Mouse (Mus musculus): ENCODE measurements around the gene Sec22c.

Sec22c gene

GRCm38 (mm10) chr9:121694736-121695135 lies 10.6 kb downstream of the Sec22c start:
- DNase-seq (ENCODE audit: low spot score) = no peak

DNA sequence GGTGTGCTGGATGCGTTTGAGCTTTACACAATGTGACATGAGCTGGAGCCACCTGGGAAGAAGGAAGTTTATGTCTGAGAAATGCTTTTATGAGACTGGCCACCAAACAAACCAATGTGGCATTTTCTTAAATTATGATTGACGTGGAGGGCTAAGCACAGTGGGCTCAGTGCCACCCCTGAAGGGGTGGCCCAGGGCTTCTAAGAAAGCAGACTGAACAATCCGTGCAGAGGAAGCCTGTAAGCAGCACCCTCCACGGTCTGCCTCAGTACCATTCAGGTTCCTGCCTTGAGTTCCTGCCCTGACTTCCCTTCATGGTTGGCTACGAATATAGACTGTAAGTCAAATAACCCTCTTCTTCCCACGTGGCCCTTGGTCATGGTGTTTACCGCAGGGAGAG lies 14.6 kb downstream of the Sec22c start:
- DNase-seq (ENCODE audit: low spot score) = no peak

GRCm38 (mm10) chr9:121690200-121690651 lies 15.1 kb downstream of the Sec22c start:
- no peak for DNase-seq (ENCODE audit: low spot score)

DNA sequence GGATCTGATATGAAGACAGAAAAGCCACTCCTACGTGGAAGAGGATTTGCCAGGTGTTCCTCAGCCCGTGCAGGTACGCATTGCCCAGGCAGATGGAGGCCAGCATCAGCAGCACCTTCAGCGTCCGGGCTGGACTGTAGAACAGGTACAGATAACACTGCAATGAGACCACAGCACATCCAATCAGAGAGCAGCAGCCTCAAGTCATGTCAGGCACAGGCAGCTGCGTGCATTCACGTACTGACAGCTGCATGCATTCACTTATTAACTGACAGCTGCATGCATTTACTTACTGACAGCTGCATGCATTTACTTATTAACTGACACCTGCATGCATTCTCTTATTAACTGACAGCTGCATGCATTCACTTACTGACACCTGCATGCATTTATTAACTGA lies 20.6 kb downstream of the Sec22c start:
- no peak for DNase-seq (ENCODE audit: low spot score)

- no peak for DNase-seq (ENCODE audit: low spot score)
These were observed 23.1 kb downstream of the Sec22c start for GRCm38 (mm10) chr9:121682037-121682680.

DNA sequence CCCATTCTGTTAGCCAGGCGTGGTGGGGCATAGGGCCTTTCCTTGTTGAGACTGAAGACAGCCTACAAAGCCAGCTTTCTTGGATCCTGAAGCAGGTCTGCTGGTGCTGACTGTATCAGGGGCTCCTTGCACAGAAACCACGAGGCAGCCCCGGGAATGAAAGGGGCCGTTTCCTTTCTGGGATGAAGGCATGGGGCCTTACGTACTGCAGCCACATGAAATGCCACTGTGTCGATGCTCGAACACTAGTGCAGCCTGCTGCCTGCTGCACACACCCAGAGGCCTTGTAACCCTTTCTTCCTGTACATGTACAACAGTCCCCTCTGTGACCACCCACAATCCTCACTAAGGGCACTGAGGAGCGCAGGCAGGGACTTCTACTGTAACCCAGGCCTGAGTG lies 24.1 kb downstream of the Sec22c start:
- no peak for DNase-seq (ENCODE audit: low spot score)

DNA sequence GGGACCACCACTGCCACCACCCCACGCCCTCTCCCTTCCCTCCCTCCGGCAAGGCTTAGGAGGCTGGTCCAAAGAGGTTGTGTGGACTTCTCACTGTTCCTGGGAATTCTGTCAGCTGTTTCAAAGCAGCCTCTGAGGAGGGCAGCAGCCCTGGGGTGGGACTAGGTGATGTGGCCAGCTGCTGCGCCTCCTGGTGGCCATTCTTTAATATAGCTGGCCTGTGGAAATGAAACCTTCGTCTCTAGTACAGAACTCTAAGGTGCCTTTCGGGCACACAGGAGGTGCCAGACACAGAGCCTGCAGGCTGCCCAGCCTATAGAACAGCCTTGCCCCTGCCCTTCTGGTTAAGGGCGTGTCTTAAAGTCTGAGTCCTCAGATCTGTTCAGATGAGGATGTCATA lies 25.7 kb downstream of the Sec22c start:
- no peak for DNase-seq (ENCODE audit: low spot score)

DNA sequence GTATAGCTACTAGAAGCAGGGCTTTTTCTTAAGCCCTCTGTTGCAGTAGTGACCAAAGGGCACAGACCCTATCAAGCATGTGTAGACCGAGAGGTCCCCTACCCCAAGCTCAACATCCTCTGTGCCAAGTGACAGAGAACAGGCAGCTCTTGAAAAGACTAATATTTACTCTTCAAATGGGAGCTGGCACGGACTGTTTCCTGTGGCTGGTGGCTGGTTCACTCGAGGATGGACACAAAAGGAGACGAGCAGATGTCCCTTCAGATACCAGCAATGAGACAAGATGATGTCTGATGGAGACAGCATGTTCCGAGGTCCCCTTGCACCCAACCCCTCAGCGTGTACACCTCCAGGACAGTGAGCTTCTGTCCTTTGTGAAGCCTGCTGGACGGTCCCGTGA lies 27.8 kb downstream of the Sec22c start:
- DNase-seq (ENCODE audit: low spot score) = no peak

DNA sequence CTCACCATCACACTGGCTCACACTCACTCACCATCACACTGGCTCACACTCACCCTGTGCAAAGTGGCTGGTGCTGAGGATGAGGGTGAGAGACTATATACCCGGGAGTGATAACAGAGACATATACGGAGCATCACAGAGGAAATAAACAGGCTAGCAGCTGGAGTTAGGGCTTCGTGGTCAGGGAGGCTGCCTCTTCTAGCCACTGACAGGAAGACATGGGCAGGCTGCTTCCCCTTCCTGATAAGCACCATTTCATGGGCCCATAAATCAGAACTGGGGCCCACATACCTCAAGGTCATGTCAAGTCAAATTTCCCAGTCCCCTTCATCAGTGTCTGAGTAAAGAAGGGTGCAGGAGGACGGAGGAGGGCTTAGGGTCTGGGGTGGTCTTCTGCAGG lies 28.2 kb downstream of the Sec22c start:
- DNase-seq (ENCODE audit: low spot score) = no peak

GRCm38 (mm10) chr9:121675556-121675955 lies 29.7 kb downstream of the Sec22c start:
- no peak for DNase-seq (ENCODE audit: low spot score)

DNA sequence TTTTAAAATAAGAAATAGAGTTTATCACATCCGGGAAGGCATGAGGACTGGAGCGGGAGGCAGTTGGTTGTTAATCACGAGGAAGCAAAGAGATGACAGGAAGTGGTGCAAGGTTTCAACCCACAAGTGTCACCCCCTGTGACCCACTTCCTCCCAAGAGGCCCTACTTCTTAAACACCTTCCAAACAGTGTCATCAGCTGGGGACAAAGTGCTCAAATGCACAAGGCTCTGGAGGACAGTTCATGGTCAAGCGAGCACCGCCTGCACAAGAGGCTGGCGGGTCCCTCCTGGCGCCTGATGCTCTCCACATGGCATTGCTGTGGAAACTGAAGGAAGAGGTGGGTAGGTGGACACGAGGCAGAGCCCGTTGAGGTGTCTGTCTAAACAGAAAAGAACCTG lies 30.3 kb downstream of the Sec22c start:
- no peak for DNase-seq (ENCODE audit: low spot score)

- DNase-seq (ENCODE audit: low spot score) = no peak
These were observed 31.6 kb downstream of the Sec22c start for GRCm38 (mm10) chr9:121673716-121674115.

GRCm38 (mm10) chr9:121672311-121672710 lies 33.0 kb downstream of the Sec22c start:
- no peak for DNase-seq (ENCODE audit: low spot score)

GRCm38 (mm10) chr9:121671300-121671699 lies 34.0 kb downstream of the Sec22c start:
- no peak for DNase-seq (ENCODE audit: low spot score)

GRCm38 (mm10) chr9:121669348-121669791 lies 35.9 kb downstream of the Sec22c start:
- DNase-seq (ENCODE audit: low spot score) = no peak

DNA sequence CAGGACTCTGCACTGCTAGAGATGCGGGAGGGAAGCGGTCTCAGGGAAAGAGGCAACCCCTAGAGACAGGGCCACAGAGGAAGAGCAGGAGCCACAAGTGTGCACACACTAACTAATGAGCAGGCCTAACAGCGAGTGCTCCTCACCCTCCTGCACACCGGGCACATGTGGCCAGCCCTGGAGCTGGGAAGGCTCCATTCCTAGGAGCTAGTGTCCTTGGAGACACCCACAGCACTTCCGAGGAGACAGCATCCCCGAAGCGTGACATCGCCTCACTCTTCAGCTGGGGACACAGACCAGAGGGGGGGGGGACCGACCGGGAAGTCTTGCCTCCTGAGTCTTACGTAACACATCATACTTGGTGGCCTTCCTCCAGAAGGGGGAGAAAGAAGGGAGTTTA lies 37.5 kb downstream of the Sec22c start:
- DNase-seq (ENCODE audit: low spot score) = no peak

DNA sequence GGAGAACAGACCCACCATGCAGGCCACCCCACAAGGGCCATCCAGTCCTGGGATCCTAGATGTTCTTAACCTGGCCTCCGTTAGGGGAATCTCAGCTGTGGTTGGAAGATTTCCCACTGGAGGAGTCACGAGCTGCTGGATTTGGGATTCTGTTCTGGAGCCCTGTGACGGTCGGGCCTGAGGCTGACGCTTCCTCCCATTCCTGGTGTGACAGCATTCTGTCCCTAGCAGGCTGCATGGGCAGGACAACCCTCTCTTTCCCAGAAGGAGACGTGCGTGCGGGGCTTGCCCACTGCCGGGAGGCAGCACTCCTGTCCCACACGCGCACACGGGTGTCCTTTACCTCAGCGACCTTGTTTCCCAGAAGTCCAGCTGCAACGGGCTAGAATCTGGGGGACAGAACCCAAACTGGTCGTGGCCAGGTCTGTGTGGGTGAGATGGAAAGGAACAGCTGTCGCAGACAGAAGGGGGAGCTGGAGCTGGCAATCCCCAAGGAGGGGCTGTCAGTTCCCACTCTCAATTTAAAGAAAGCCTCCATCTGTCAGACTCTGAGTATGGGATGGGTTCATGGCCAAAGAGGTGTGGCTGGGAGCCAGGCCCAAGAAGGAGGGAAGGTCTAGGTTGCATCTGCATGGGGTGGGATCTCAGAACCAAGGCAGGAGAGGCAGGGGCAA lies 38.2 kb downstream of the Sec22c start:
- no peak for DNase-seq (ENCODE audit: low spot score)

- DNase-seq (ENCODE audit: low spot score) = no peak
These were observed 41.2 kb downstream of the Sec22c start for GRCm38 (mm10) chr9:121664104-121664503.

DNA sequence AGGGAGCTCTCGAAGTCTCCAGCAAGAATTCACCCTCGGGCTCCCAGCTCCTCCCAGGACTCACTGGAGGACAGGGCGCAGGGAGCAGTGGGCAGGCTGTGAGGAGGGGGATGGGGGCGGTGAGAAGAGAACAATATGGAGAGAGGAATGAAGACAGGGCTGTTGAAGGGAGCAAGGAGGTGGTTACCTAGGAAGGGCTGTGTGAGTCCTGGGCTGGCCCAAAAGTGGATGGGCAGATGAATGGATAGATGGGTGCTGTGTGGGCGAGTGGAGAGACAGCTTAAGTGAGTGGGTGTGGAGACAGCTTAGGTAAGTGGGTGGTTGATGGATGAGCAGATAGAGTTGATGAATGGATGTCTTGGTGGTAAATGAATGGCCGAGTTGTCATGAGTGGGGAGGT lies 41.8 kb downstream of the Sec22c start:
- DNase-seq (ENCODE audit: low spot score) = no peak

GRCm38 (mm10) chr9:121659791-121660190 lies 45.5 kb downstream of the Sec22c start:
- DNase-seq (ENCODE audit: low spot score) = no peak

DNA sequence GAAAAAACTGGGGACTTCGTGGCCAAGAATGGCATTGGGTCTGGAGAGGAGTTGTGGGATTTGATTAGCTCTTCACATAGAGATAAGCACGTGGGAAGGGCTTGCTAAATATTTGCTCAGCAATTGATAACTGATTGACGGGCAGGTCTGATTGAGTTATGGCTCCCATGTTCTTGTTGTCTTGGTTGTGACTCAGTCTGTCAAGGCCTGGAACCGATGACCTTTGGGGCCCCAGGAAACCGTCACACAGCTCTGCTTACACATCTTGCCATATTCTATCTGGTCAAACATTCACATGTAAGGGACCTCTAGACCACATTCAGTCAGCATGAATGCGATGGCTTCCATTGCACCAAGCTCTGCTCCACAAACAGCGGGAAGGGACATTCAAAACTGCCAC lies 47.0 kb downstream of the Sec22c start:
- no peak for DNase-seq (ENCODE audit: low spot score)

DNA sequence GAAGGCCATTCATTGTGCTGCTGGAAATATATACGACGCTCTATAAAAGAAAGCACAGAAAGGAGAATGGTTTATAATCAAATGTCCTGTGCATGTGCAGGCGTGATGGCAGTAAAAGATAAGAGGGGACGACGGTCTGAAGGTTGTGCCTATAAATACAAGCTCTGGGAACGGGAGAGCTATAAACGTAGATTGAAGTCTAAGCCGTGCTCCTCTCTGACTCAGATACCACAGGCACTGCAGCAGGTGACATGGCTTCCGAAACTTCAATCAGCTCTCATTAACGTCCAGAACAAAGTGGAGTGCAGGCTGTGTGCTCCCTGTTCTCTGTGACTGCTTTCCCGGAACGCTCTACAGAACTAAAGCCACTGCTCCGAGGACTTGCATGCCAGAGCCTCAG lies 48.1 kb downstream of the Sec22c start:
- DNase-seq (ENCODE audit: low spot score) = no peak

- no peak for DNase-seq (ENCODE audit: low spot score)
These were observed 49.0 kb downstream of the Sec22c start for GRCm38 (mm10) chr9:121656322-121656721.

- no peak for DNase-seq (ENCODE audit: low spot score)
These were observed 51.6 kb downstream of the Sec22c start for GRCm38 (mm10) chr9:121653668-121654067.

Data from urinary bladder, postnatal 10 days (tissue).